ENCODE assay signal across 8 mouse cellular contexts in genomic region chr4:148626623-148627185, GRCm38 (mm10). TPM values are rescaled to one million over a fixed set of nuclear protein-coding genes. Genes with fewer than 3 reads are reported as not detected.
DNase-seq lines count a peak whose midpoint lies in the region; ATAC-seq and TF ChIP-seq lines count a peak whose summit lies in the region.

TSS of gene Tardbp (minus strand) at chr4:148627019.

- H3K4me1 ChIP-seq in ES-Bruce4 (ENCODE audit: control insufficient read depth, insufficient read depth, low read length), result peaks cover 2% of the 10 kb centered on the region
- H3K4me1 ChIP-seq in forebrain, embryonic 14.5 days (ENCODE audit: control insufficient read depth, insufficient read depth, low read length), result peaks cover 10% of the 10 kb centered on the region
- H3K4me1 ChIP-seq in neural tube, embryonic 15.5 days, result peaks cover 29% of the 10 kb centered on the region

- peaks cover 35% of the 10 kb centered on the region for H3K36me3 ChIP-seq in ES-Bruce4 (ENCODE audit: control insufficient read depth, insufficient read depth, low read length, poor library complexity, severe bottlenecking)
- peaks cover 36% of the 10 kb centered on the region for H3K36me3 ChIP-seq in forebrain, embryonic 14.5 days (ENCODE audit: control insufficient read depth, insufficient read depth, low read length)
- peaks cover 31% of the 10 kb centered on the region for H3K36me3 ChIP-seq in neural tube, embryonic 15.5 days

- intact Hi-C loops in heart, postnatal 14 days (cut with DNase I), result no loop called here

- H3K27ac ChIP-seq in ES-Bruce4 (ENCODE audit: insufficient read depth, low read length), result peak within 1 kb of the TSS; percentile 94
- peak within 1 kb of the TSS; percentile 96 for H3K27ac ChIP-seq in forebrain, embryonic 14.5 days (ENCODE audit: low read depth, low read length)
- H3K27ac ChIP-seq in neural tube, embryonic 15.5 days (replicated peaks), result peak within 1 kb of the TSS; percentile 90

- no peak for TF ChIP-seq EP300 in ES-Bruce4 (IDR thresholded peaks at IDR 0.05; ENCODE audit: insufficient read depth, low read depth, low read length)

- TF ChIP-seq POLR2A in ES-Bruce4 (IDR thresholded peaks at IDR 0.05; ENCODE audit: insufficient read depth, low read length), result peak; percentile 74

- DNase-seq in forebrain, embryonic 14.5 days (ENCODE audit: low spot score), result peak; percentile 98
- peak; percentile 97 to 98 for DNase-seq in heart, postnatal 14 days
- DNase-seq in layer of hippocampus, adult 11-12 months (ENCODE audit: low spot score), result peak; percentile 95
- peak; percentile 94 to 96 for DNase-seq in lung, adult 18-20 months
- peak; percentile 96 for DNase-seq in testis, postnatal 14 days (ENCODE audit: low spot score)

- peak within 1 kb of the TSS; percentile 99 for H3K4me3 ChIP-seq in ES-Bruce4 (ENCODE audit: low read depth, low read length)
- H3K4me3 ChIP-seq in forebrain, embryonic 14.5 days (ENCODE audit: low read depth, low read length), result peak within 1 kb of the TSS; percentile 100
- H3K4me3 ChIP-seq in neural tube, embryonic 15.5 days (replicated peaks), result peak within 1 kb of the TSS; percentile 74

- H3K9me3 ChIP-seq in ES-Bruce4 (replicated peaks; ENCODE audit: control insufficient read depth, insufficient read depth, low read length, poor library complexity, severe bottlenecking), result no peaks in the 10 kb centered on the region
- H3K9me3 ChIP-seq in forebrain, embryonic 14.5 days (replicated peaks; ENCODE audit: control insufficient read depth, low read length), result no peaks in the 10 kb centered on the region
- H3K9me3 ChIP-seq in neural tube, embryonic 15.5 days (replicated peaks), result no peaks in the 10 kb centered on the region

- no peak for TF ChIP-seq CTCF in ES-Bruce4 (IDR thresholded peaks at IDR 0.05; ENCODE audit: low read depth, low read length)

- ATAC-seq in cerebellum, adult (ENCODE audit: insufficient number of reproducible peaks, low FRiP score, low TSS enrichment), result peak; percentile 94
- ATAC-seq in forebrain, embryonic 14.5 days, result peak; percentile 98
- peak; percentile 98 for ATAC-seq in neural tube, embryonic 15.5 days (ENCODE audit: low FRiP score)

- no peaks in the 10 kb centered on the region for H3K27me3 ChIP-seq in ES-Bruce4 (ENCODE audit: control insufficient read depth, insufficient read depth, low read length, poor library complexity, severe bottlenecking)
- H3K27me3 ChIP-seq in forebrain, embryonic 14.5 days (replicated peaks; ENCODE audit: control insufficient read depth, insufficient read depth, low read length), result no peaks in the 10 kb centered on the region
- H3K27me3 ChIP-seq in neural tube, embryonic 15.5 days (replicated peaks), result no peaks in the 10 kb centered on the region

- H3K9ac ChIP-seq in ES-Bruce4 (ENCODE audit: low read depth, poor library complexity, severe bottlenecking), result peak within 1 kb of the TSS; percentile 99
- H3K9ac ChIP-seq in forebrain, embryonic 14.5 days (ENCODE audit: low read length), result peak within 1 kb of the TSS; percentile 99
- H3K9ac ChIP-seq in neural tube, embryonic 15.5 days (replicated peaks), result peak within 1 kb of the TSS; percentile 92

- peak within 1 kb of the TSS; percentile 91 for H3K4me2 ChIP-seq in forebrain, embryonic 14.5 days (ENCODE audit: low read length)
- peak within 1 kb of the TSS; percentile 95 for H3K4me2 ChIP-seq in neural tube, embryonic 15.5 days

- under 1% methylated on average over 51 of the region's 51 CpGs for WGBS in forebrain, embryonic 14.5 days
- under 1% methylated on average over 50 of the region's 51 CpGs for WGBS in neural tube, embryonic 15.5 days

RNA-seq across cellular contexts. Expression of gene Tardbp, which starts in this region (rescaled TPM):
- polyA plus RNA-seq in ES-Bruce4 (2011; ENCODE audit: insufficient read depth, insufficient read length, low read depth, missing spikeins), result 742 and 797 TPM in 2 replicates
- 127 and 131 TPM in 2 replicates for polyA plus RNA-seq in forebrain, embryonic 14.5 days (2014; fragmentation: Nextera tagmentation; extraction: Ambion mirVana)
- total RNA-seq in heart, postnatal 14 days (2021), result 100 to 1,000 TPM; 136 to 161 TPM
- polyA plus RNA-seq in neural tube, embryonic 15.5 days (2015; fragmentation: Nextera tagmentation; extraction: Ambion mirVana), result 155 and 196 TPM in 2 replicates

Comparison
In these comparisons a context has a peak if more than half of its experiments do, and no peak if none do; other contexts are left out.
1. Peak in every context shown above with its lines: DNase-seq, ATAC-seq, H3K4me3 ChIP-seq and H3K27ac ChIP-seq.